Mouse (Mus musculus) liver, embryonic 14.5 days (tissue): ENCODE data around the gene Vwc2.

Experiments used
- CTCF ChIP-seq: IDR thresholded peaks from 2 replicates; pipeline ENCODE4 v1.5.1; 2016; ENCODE audit warnings: antibody characterized with exemption, low read depth, control low read depth
- EP300 ChIP-seq: IDR thresholded peaks from 2 replicates; pipeline ENCODE4 v1.6.1; 2016; ENCODE audit warnings: antibody characterized with exemption, low read depth

- TF ChIP-seq CTCF (peak; percentile 65), EP300 (no peak)
Observed at GRCm38 (mm10) chr11:11239346-11239745, 125.3 kb downstream of the Vwc2 start.
